Mouse (Mus musculus): ENCODE data around the gene Lrrc15. TPM values are rescaled to one million over a fixed set of nuclear protein-coding genes. Genes with fewer than 3 reads are reported as not detected.
A peak's percentile ranks its signal among the peaks of the same experiment; 100 is the strongest.

The Lrrc15 gene
- total RNA-seq (2021) (under 1 TPM in 1 of 2 experiments, not detected in 1; 0.06 TPM), polyA plus RNA-seq (2012; rRNA removed) (0.02 TPM in 2 replicates)
- long read RNA-seq: 0 reads

DNA sequence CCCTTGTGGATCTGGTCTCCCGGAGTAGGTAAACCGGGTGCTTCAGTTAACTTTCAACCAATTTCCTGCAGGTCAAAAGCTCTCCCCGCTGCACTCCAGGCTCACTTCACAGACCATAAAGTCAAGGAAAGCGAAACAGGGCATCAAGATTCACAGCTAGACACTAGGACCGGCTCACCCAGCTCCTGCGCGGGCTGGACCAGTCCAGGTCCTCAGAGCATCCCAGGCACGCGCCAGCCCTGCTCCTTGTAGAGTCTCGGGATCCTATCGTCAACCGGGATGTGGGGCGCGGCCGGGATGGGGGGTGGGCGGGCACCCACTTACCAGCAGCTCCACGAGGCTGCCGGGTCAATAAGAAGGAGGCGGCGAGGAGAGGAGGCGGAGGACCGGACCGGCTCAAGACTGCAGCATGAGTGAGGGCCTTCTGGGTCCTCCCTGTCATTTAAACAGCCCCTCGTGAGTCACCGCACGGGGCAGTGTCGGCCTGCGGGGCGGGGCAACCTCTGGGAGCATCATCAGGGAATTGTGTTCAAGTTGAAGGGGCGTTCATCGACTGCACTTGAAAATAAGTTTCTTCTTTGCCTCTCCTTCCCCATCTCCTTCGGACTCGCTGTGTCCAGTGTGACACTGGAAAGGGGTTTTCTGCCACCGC, at the start of gene Lrrc15:
Gene Lrrc15, minus strand, starts transcription at position 413 of the 652 bp plus-strand sequence.
- DNase-seq: peak; percentile 26

DNA sequence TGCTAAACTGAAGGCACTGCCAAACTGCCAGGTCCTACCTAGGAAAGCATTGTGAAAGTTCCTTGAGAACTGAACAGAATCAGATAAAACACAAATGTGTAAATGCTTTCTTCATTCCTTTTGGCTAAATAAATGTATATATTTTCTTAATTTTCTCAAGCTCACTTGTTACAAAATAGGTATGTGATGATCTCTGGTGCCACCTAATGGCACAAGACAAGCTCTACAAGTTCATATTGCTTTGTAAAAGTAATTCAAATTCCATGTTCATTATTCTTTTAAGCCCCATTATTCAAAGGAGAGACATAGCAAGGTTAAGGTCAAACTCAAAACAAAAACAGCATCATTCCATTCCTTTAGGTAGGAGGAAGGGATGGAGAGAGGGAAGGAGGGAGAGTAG, 31.2 kb upstream of the Lrrc15 start:
- DNase-seq: no peak

DNA sequence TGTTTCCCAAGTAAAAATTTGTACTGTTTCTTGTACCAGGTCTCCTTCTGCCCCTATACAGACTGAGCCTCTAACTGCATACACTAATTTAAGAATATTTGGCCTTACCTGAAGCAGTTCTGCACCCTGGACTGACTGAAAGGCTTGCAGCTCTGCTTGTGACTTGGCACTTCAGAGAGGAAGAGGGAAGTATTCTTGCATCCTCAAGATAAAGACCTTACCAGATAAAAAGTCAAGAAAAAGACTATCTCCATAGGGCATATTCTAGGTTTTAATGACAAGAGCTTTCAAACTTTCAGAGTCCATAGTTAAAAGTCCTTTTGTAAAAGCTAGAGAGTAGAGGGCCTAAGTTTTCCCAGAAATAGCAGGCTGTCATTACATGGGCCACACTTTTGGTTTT, 27.6 kb upstream of the Lrrc15 start, which contains the start of gene Gp5:
Gene Gp5, minus strand, starts transcription at position 133 of the 400 bp plus-strand sequence.
- DNase-seq: no peak

DNA sequence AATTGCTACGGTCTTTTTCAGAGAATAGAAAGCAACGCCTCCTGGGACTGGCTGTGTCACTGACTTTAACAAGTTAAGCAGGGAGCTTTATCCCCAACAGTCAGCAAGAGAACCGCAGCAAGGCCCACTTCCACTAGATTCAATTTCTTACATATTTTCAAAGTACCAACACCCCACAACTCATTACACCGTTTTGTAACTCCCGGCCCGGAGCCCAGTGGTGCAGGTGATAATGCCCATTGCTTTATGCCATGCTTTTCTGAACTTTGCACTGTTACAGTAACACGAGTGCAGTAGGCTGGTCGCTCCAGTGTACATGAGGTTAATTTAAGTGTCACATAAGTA, 27.1 kb upstream of the Lrrc15 start:
- DNase-seq: no peak

DNA sequence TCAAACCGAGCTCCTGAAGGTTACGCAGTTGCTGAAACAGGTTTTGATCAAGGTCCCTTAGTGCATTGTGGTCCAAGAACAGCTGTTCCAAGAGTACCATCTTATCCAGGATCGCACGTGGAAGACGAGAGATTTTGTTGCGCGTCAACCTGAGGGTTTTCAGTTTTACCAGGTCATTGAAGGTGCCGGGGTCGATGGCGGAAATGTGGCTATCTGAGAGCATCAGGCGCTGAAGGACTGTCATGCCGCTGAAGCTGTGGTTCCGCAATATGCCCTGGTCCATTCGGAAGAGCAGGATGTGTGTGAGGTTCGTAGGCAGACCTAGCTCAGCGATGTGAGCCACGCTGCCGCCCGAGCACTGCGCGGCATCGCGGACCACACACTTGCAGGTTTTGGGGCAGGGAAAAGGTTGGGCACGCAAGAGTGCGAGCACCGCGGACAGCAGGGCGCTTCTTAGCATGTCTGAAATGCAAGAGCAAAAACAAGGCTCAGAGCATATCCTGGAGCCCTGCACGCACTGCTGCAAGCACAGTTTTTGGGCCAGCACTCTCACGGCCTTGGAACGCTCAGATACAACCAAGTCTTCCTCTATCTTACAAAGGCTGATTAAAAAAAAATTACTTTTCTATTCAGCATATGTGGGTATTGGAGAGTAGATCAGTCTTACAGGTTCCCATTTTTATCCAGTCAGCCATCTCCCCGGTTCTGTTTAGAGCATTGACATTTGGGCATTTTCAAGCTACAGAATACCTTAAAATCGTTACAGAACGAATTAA, 26.5 kb upstream of the Lrrc15 start:
- peak; percentile 22 for DNase-seq

DNA sequence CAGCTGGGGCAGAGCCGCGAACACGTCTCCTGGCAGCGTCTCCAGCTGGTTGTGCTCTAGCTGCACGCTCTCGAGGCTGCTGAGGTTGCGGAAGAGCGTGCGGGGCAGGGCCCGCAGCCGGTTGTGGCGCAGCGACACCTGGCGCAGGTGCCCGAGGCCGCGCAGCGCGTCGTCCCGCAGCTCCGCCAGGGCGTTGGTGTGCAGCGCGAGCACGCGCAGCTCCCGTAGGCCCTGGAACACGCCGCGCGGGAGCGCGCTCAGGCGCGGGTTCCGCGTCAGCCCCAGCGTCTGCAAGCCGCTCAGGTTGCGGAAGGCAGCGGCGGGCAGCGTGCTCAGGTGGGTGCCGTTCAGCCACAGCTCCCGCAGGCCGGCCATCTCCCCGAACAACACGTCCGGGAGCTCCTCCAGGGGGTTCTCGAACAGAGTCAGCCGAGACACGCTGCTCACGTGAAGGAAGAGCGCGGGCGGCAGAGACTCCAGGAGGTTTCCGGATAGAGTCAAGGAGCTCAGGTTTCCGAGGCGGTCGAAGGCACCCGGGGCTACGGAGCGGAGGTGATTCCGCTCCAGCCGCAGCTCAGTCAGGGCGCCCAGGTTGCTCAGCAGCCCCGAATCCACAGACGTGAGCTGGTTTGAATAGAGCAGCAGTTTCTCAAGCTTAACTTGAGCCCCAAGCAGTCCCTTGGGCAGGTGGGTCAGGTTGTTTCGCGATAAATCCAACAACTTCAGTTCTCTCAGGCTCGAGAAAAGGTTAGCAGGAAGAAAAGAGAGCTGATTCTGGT, 25.7 kb upstream of the Lrrc15 start:
- DNase-seq: peak; percentile 53

DNA sequence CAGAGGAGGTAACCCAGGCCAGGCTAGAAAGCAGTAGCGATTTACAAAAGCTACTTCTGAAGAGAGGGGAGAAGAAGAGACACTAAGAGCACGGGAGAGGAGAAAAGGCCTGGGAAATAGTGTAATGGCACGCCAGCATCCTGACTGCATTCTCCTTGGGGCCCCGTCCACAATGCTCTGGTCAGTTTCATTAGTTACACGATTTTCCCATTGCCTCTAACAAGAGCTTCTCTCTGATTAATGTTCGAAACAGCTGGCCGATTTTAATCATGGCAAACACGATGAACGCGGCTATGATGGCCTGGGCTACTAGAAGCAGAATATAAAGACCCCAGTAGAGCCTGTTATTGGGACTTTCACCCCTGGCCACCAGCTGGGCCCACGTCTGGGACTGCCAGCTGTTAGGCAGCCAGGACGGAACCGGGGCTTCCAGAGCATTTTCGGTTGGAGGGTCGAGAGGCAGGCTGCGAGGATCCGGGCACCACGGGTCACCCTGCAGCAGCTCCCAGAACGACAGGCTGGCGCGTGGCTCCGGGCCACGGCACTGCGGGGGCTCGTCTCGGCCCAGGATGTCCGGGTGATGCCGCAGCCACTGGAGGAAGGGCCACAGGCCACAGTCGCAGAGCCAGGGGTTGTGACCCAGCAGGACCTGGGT, 25.0 kb upstream of the Lrrc15 start:
- no peak for DNase-seq

DNA sequence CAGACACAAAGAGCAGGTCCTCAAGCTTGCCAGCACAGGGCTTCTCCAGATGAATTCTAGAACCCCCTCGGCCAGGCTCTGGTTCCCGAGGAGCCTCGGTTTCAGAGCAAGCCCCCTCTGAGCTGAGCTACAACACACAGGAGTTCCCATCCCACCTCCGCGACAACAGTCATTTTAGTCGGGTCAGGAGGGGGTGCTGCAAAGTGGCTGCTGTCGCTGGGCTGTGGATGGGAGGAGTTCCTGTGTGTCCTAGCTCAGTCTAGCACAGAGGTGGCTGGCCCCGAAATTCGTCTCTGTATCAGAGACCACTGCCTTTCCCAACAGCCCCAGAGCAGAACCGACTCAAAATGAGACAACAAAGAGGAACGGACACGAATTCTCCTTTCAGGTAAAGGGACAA, 24.2 kb upstream of the Lrrc15 start:
- DNase-seq: no peak

DNA sequence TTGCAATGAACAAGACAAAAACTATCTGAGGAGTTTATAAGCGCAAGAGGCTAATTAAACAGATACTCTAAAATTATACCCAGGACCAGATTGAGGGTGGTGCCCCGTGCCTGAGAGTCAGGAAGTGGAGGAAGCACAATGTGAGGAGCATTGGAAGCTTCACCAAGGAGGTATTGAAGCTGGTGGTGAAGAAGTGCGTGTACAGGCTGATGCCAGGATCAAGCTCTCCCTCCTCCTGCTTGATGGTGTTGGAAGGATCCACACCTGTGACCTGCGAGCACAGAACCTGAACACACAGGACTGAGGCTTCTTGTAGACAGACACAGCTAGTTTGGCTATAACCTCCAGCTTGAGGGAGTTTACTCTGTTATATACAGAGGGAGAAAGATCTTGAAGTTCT, 23.0 kb upstream of the Lrrc15 start:
- no peak for DNase-seq

DNA sequence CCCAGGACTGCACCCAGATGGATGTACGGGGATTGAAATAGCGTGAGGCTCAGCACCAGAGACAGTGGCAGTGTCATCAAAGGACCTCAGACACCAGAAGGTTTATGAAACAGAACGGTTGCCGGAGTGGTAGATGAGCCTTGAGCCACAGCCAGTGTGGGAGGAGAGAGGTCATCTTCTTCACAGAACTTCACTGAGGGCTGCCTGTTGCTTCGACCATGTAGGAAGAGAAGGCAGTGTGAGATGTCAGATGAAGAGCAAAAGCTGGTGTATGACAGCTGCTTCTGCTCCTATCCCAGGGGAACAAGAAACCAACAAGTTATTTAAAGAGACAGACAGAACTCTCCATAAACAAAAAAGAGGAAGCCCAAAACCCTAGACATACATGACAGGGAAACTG, 21.2 kb upstream of the Lrrc15 start:
- no peak for DNase-seq

DNA sequence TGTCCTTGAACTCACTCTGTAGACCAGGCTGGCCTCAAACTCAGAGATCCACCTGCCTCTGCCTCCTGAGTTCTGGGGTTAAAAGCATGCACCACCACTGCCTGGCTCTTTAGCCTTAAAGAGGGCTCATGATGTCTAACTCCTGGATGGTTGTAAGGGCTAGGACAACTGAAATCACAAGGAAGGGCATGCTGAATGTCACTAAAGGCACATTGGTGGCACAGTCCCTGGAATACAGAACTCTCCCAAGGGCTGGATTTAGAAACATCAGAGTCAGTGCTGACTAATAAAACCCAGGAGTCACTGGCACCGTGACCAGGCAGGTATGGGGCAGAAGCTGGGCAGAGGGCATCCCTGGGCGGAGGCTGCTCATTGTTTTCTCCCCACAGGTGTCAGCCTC, 20.4 kb upstream of the Lrrc15 start:
- no peak for DNase-seq

DNA sequence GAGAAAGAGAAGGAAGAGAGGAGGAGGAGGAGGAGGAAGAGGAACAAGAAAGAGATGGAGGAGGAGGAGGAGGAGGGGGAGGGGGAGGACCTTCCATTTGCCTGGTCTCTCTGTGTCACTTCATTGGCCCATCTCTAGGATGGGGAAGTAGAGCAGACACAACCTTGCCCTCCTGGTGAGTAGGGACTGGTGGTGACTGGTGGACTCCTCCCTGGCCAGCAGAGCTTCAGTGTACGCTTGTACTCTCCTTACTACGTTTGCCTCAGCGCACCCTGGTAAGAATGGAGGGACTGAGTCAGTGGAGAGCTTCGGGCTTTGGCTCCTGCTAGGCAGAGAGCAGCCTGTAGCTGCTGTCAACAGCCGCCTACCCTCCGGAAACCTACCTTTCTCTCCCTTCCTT, 19.6 kb upstream of the Lrrc15 start:
- no peak for DNase-seq

DNA sequence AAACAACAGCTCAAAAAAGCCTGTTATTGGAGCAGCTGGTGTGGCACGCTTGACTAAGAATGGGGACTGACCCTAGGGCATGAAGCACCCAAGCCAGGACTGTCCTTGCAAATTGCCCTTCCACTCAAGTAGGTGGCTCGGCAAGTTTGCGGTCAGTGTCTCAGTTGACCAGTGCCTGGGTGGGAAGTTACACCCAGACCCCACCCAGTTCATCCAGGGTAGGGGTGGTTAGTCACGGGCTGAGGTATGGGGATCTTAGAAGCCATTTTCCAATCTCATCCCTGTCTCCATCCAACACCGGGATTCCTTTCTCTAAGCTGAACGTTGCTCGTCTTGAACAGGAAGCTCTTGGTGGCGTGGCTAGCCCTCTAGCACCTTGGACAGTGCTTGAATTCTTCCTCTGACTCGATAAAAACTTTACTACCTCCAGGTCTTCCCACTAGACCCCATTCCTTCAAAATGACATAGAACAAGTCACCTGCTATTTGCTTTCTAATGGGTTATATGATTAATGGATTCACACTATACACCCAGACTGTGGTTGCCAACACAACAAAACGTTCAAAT, 16.7 kb upstream of the Lrrc15 start:
- DNase-seq: no peak

DNA sequence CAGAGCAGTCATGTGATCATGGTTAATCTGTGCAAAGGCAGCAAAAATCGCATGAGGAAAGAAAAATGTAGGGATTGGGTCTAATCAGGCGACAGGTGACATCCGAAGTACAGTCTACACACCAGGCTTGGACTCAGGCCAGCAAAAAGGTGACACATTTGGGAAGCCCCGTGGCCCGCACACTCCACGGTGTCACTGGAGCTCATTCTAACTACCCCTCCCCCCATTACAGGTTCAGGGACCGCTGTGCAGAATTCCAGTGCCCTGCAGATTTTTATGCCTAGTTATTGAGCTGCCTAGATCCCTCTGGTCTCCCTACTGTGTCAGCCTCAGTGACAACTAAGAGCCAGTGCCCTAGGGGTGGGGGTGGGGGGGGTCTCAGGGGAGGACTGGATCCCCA, 14.4 kb upstream of the Lrrc15 start:
- DNase-seq: no peak

DNA sequence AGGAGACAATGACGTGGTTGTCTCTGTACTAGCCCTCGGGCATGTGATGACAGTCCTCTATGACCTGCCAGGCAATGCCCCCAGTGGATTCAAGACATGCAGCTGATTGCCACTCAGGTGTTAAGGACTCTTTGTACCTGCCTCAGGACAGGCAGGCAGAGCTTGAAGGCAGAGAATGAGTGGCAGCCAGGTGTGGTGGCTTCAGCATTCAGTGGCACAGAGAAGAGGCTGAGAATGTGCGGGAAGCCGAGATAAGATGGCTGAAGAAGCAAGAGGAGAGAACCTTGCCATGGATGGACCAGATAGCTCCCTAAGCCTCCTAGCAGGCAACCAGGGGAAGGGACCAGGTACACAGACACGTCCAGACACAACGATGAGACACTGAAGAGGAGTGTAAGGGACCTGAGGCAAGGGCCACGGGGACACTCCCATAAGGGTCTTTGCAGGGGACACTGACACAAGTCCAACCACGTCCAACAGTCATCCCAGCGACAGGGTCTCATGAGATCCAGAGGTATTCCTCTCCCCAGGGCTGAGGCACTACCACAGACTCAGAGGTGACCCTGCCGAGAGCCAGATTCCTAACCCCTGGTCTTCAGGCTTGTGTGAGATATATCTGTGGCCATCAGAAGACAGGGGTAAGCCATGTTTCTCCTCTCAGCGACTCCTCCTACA, 13.7 kb upstream of the Lrrc15 start:
- no peak for DNase-seq

DNA sequence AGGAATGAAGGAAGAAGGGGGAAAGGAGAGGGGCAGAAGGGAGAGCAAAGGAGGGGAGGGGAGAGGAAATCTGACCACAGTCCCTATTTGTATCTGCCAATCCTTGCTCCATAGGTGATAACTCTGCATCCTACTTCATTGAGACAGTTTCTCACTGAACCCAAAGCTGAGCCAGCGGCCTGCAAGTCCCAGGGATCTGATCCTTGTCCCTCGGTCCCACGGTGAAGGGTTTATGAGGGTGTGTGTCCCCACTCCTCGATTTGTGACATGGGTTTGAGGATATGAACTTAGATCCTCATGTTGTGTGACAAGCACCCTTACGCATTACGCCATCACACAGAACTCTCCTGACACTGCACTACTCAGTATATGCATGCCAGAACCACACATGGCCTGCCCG, 12.1 kb upstream of the Lrrc15 start:
- DNase-seq: no peak

DNA sequence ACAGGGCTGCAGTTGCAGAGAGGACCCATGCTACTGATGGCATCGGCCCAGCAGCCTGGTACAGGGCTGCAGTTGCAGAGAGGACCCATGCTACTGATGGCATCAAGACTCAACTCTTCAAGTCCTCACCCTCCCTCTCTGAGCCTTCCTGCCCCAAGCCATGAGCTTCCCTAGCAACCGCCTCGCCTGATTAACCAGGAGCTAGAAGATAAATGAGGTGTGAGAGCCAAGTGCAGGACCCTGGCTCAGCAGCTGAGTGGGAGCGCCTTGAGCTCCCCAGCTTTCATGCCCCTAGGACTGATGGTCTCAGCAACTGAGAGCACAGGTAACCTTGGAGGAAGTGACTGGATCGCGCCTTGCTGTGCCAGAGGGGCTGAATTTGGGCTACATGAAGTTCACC, 7.4 kb upstream of the Lrrc15 start:
- no peak for DNase-seq

DNA sequence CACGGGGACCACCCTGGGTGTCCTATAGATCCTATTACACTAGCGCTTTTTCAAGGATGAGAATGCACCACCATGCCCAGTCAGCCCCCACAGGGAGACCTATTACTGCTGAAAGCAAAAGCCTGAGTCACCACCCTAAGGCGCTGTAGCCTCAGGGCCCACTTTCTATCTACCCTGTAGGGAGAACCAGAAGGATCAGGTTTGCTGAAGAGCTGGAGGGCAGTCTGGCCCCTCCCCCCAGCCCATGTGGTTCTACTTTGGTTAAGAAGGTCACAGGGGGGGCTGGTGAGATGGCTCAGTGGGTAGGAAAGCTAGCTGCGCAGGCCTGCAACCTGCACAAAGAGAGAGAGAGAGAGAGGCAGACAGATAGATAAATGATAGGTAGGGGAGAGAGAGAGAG, 2.6 kb upstream of the Lrrc15 start:
- no peak for DNase-seq

DNA sequence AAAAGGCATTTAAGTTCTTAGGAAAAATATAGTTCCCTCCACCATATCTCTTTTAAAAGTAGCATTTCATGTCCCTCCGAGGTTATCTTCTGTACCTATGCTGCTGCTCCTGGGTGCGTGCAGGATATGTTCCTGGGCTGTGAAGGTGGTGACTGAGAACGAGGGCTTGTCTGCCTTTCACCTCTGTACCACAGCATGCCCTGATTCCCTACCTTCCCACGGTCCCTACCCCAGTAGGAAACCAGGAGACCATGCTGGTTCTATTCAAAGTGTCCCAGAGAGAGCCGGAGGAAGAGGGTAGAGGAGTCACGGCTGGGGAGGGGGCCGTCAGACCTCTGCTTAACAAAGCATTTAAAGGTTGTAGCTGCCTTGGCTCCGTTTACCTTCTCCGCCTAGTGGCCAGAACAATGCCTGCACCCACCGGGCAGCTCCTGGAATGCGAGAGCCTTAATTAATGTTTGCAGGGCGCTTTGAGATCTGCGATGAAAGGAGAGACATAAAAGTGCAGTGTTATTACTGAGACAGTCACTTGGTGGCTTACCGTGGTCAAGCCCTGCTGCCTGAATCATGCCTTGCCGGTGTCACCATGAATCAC, 784 bp upstream of the Lrrc15 start:
- DNase-seq: peak; percentile 28

DNA sequence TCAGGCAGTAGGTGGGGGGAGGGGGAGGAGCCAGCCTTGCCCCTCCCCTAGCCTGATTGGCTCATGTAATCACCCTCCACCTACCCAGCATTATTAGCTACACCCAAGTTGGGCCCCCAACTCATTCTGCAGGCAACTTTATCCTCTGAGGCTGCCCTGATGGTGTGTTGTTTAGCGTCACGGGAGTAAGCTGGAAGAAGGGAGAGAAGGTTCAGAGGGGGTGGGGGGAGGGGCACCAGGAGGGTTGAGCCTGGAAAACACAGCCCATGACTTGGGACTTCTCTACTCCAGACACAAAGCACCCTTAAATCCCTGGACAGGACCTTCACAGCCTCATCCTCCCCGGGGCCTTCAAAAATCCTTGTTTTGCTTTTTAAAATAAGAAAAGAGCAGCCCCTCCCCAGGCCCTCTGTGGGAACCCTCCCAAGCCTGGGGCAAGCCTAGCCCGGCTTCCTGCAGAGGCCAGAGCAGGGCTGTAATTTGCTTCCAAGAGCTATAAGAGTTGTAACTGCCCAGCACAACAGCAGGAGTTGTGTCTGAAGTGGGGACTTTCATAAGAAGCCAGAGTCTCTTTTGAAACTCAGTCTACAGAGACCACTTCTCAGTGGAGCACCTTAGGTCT, 2.3 kb downstream of the Lrrc15 start:
- DNase-seq: no peak

DNA sequence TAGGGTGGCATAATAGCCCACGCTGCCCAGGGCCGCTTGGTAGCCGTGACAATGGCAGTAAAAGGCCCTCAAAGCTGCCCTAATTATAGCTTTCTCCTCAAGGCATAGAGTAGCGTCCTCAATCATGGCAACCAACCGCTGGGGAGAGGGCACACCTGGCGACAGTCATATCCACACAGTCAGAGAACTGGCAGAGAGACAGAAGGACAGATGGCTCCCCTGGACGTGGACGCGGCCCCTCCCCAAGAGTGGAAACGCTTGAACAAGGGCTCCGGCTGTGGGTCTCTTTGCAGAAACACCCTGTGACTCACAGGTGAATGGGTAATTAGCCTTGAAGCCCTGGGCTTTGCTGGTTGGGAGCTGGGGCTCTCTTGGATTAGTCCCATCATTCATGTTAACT, 4.7 kb downstream of the Lrrc15 start:
- peak; percentile 16 for DNase-seq

Data from adrenal gland, adult 2 months (tissue).